Mouse (Mus musculus): ENCODE data around the gene Reep3. TPM values are rescaled to one million over a fixed set of nuclear protein-coding genes. Genes with fewer than 3 reads are reported as not detected.

Gene Reep3
- total and polyA plus RNA-seq, 3 experiments: 0.01 TPM; not detected in 2

DNA sequence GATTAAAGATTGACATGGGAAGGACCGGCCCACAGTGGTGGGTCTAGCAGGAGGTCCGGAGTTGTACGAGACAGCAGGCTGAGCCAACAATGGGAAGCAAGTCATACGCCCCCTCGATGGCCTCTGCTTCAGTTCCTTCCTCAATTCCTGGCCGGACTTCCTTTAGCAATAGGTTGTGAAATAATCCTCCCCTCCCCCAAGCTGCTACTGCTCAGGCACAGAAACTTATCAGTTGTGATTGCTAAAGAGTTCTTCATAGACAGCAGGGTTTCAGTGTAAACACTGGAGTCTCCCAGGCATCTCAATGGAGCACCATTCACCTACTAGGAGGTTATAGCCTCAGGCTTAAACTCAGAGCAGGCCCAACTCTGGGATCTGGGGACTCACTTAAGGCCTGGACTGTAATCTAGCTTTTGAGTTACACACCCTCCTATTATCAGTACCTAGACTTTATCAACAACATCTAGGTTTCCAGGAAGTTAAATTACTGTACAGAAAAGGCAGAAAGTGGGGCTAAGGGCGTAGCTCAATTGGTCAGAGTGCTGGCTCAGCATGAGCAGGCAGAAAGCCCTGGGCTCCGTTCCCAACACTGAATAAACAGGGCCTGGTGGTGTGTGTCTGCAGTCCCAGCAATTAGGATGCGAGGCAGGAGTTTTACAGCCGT is 71.0 kb downstream of the Reep3 start:
- no peaks in the 10 kb centered on the region for H3K36me3 ChIP-seq (ENCODE audit: control insufficient read depth in 1 of 2, insufficient read depth in 2 of 2, low read length in 2 of 2)

DNA sequence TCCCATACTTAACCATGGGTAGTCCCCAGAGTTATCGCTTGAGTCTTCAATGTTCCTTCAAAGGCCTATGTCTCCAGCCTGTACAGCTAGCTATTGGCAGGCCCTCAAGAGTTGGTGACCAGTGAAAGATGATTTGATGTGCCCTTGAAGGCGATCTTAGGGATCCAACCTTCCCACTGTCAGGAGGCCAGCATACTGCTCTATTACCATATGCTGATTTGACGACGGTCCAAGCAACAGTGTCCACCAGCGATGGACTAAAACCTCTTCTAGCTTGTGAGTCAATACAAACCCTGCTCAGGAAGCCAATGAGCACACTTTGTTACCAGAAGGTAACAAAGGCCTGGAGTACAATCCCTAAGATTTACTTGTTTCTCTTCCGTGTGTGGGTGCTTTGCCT is 72.4 kb downstream of the Reep3 start:
- Histone ChIP-seq H3K27ac (ENCODE audit: control insufficient read depth, low read depth, low read length) (no peak overlapping the region), H3K79me2 (ENCODE audit: control insufficient read depth, insufficient read depth, low read length, poor library complexity) (no peaks in the 10 kb centered on the region), H3K4me1 (ENCODE audit: control insufficient read depth in 1 of 2, insufficient read depth in 2 of 2, low read length in 2 of 2) (peaks cover 0 to 2% of the 10 kb centered on the region in 2 experiments; a peak in 1 of 4 replicates), H3K36me3 (ENCODE audit: control insufficient read depth in 1 of 2, insufficient read depth in 2 of 2, low read length in 2 of 2) (no peaks in the 10 kb centered on the region), H3K27me3 (ENCODE audit: control insufficient read depth in 1 of 2, insufficient read depth in 2 of 2, low read length in 2 of 2) (no peaks in the 10 kb centered on the region; a peak in 1 of 4 replicates), H3K4me3 (ENCODE audit: control insufficient read depth in 1 of 2, insufficient read depth in 1 of 2, low read depth in 2 of 2, low read length in 2 of 2) (no peak overlapping the region), H3K9me3 (replicated peaks; ENCODE audit: insufficient read depth, low read length) (no peaks in the 10 kb centered on the region), H3K9ac (ENCODE audit: control insufficient read depth, low read depth, low read length, poor library complexity, severe bottlenecking) (no peak overlapping the region)
- DNase-seq (ENCODE audit: low read depth, low spot score): no peak
- TF ChIP-seq CTCF (IDR thresholded peaks at IDR 0.05 in 2 of 3, conservative IDR thresholded peaks at IDR 0.05 in 1 of 3; ENCODE audit: control insufficient read depth in 1 of 3, insufficient read depth in 1 of 3, low read depth in 2 of 3, low read length in 3 of 3, poor library complexity in 1 of 3, severe bottlenecking in 1 of 3): no peak
- TF ChIP-seq TCF12 (IDR thresholded peaks at IDR 0.05; ENCODE audit: low read depth, low read length): no peak
- no peak for TF ChIP-seq ZC3H11A (IDR thresholded peaks at IDR 0.05; ENCODE audit: low read depth, low read length)
- no peak for TF ChIP-seq ZMIZ1 (IDR thresholded peaks at IDR 0.05; ENCODE audit: low read depth, low read length)
- TF ChIP-seq JUND (IDR thresholded peaks at IDR 0.05; ENCODE audit: low read depth, low read length): no peak
- no peak for TF ChIP-seq MAX (IDR thresholded peaks at IDR 0.05; ENCODE audit: low read length)
- TF ChIP-seq MAZ (IDR thresholded peaks at IDR 0.05; ENCODE audit: low read depth, low read length): no peak
- TF ChIP-seq EP300 (IDR thresholded peaks at IDR 0.05; ENCODE audit: low read depth in 1 of 2, low read length in 2 of 2): no peak
- no peak for TF ChIP-seq MYB (IDR thresholded peaks at IDR 0.05; ENCODE audit: low read depth, low read length)
- TF ChIP-seq ELF1 (IDR thresholded peaks at IDR 0.05; ENCODE audit: low read depth, low read length): no peak
- no peak for TF ChIP-seq SMC3 (IDR thresholded peaks at IDR 0.05; ENCODE audit: low read depth, low read length)

More for the DNA sequence above, 71.0 kb downstream of the Reep3 start:
- no peak for TF ChIP-seq RAD21 (IDR thresholded peaks at IDR 0.05; ENCODE audit: low read depth, low read length)
- no peak for TF ChIP-seq USF1 (IDR thresholded peaks at IDR 0.05; ENCODE audit: low read depth, low read length)
- no peak for TF ChIP-seq ZMIZ1 (IDR thresholded peaks at IDR 0.05; ENCODE audit: low read depth, low read length)
- no peak for TF ChIP-seq SMC3 (IDR thresholded peaks at IDR 0.05; ENCODE audit: low read depth, low read length)
- no peak for TF ChIP-seq TCF12 (IDR thresholded peaks at IDR 0.05; ENCODE audit: low read depth, low read length)
- no peak for TF ChIP-seq RCOR1 (IDR thresholded peaks at IDR 0.05; ENCODE audit: low read depth, low read length)
- TF ChIP-seq CHD1 (IDR thresholded peaks at IDR 0.05; ENCODE audit: low read depth, low read length): no peak
- Histone ChIP-seq H3K4me1 (ENCODE audit: control insufficient read depth in 1 of 2, insufficient read depth in 2 of 2, low read length in 2 of 2) (peaks cover 0 to 2% of the 10 kb centered on the region in 2 experiments; a peak in 1 of 4 replicates), H3K4me3 (ENCODE audit: control insufficient read depth in 1 of 2, insufficient read depth in 1 of 2, low read depth in 2 of 2, low read length in 2 of 2) (no peak overlapping the region), H3K9ac (ENCODE audit: control insufficient read depth, low read depth, low read length, poor library complexity, severe bottlenecking) (no peak overlapping the region), H3K27ac (ENCODE audit: control insufficient read depth, low read depth, low read length) (no peak overlapping the region), H3K27me3 (ENCODE audit: control insufficient read depth in 1 of 2, insufficient read depth in 2 of 2, low read length in 2 of 2) (no peaks in the 10 kb centered on the region; a peak in 1 of 4 replicates), H3K79me2 (ENCODE audit: control insufficient read depth, insufficient read depth, low read length, poor library complexity) (no peaks in the 10 kb centered on the region), H3K9me3 (replicated peaks; ENCODE audit: insufficient read depth, low read length) (no peaks in the 10 kb centered on the region)
- DNase-seq (ENCODE audit: low read depth, low spot score): peak; percentile 11
